Mouse (Mus musculus) effector memory CD4-positive, alpha-beta T cell, adult 7 months (primary cell): Measurements from ENCODE around the gene Tpt1. TPM values are rescaled to one million over a fixed set of nuclear protein-coding genes. Genes with fewer than 3 reads are reported as not detected.

ENCODE experiments used
- polyA plus RNA-seq: library from polyadenylated mRNA; unstranded; fragments of 100-300 nt; shearing (Covaris generic); gene quantifications from one replicate; pipeline ENCODE4 v1.2.1, GENCODE M21; 2017

The Tpt1 gene
- 1,647 TPM for polyA plus RNA-seq

DNA sequence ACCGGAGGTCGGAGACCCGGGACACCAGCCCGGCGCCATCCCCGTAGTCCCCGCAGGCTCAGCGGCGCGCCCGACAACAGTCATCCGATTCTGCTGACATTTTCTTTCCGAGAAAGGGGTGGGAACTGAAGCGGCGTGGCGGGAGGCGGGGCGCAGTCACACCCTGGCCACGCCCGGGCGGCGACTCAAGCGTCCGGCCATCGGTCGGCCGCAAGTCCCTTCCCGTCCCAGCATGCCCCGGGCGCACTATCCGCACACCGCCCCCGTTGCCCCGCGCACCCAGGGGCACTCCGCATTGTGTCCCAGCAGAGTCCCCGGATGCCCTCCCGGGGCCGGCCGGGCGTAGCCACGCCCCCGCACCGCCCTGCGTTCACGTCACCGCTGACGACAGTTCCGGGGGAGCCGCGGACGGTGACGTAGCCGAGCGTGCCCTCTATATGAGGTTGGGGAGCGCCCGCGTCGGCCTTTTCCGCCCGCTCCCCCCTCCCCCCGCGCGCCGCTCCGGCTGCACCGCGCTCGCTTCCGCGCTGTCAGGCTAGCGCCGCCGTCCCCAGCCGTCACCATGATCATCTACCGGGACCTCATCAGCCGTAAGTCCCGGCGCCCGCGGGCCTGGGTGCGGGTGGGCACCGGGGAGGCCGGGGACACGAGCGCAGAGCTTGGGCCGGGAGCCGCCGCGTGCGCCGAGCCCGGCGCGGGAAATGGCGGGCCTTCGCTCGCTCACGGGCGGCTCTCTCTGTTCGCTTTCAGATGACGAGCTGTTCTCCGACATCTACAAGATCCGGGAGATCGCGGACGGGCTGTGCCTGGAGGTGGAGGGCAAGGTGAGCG, at the start of gene Tpt1:
TSS of gene Tpt1 (plus strand) at position 227 of the 831 bp plus-strand sequence.

Other genes with a start within 250 kb of the Tpt1 start
- not detected for gene Erich6b, start 202.8 kb upstream of the Tpt1 start, polyA plus RNA-seq
- gene Cog3, start 90.6 kb upstream of the Tpt1 start, polyA plus RNA-seq: 34.1 TPM
- 11.4 TPM for gene Slc25a30, start 58.1 kb upstream of the Tpt1 start, polyA plus RNA-seq
- 0.78 TPM for gene Kctd4, start 109.9 kb downstream of the Tpt1 start, polyA plus RNA-seq
- gene Gtf2f2, start 165.8 kb downstream of the Tpt1 start, polyA plus RNA-seq: 36.5 TPM